Mouse (Mus musculus): ENCODE measurements around the gene Gpank1.

Gpank1 gene

GRCm38 (mm10) chr17:35131500-35132173, 10.4 kb downstream of the Gpank1 start, which contains the start of gene Apom:
TSS of gene Apom (minus strand) at chr17:35132050.
- DNase-seq (ENCODE audit: low spot score in 2 of 2) = no peak

- no peak for DNase-seq (ENCODE audit: low spot score in 2 of 2)
Observed at GRCm38 (mm10) chr17:35132174-35132560, 10.9 kb downstream of the Gpank1 start.

GRCm38 (mm10) chr17:35133517-35133916, 12.3 kb downstream of the Gpank1 start:
- no peak for DNase-seq (ENCODE audit: low spot score in 2 of 2)

- DNase-seq (ENCODE audit: low spot score in 2 of 2) = peak; percentile 91 to 95
Observed at GRCm38 (mm10) chr17:35134801-35135590, 13.7 kb downstream of the Gpank1 start, which contains the start of gene Bag6. TSS of gene Bag6 (plus strand) at chr17:35135178.

- DNase-seq (ENCODE audit: low spot score in 2 of 2) = no peak
Observed at GRCm38 (mm10) chr17:35135591-35136320, 14.5 kb downstream of the Gpank1 start.

- no peak for DNase-seq (ENCODE audit: low spot score in 2 of 2)
Observed at GRCm38 (mm10) chr17:35139269-35139668, 18.0 kb downstream of the Gpank1 start.

GRCm38 (mm10) chr17:35140490-35140996, 19.3 kb downstream of the Gpank1 start:
- no peak for DNase-seq (ENCODE audit: low spot score in 2 of 2)

GRCm38 (mm10) chr17:35141971-35142370, 20.7 kb downstream of the Gpank1 start:
- no peak for DNase-seq (ENCODE audit: low spot score in 2 of 2)

GRCm38 (mm10) chr17:35146139-35146538, 24.9 kb downstream of the Gpank1 start:
- no peak for DNase-seq (ENCODE audit: low spot score in 2 of 2)

- DNase-seq (ENCODE audit: low spot score in 2 of 2) = no peak
Observed at GRCm38 (mm10) chr17:35147348-35147747, 26.1 kb downstream of the Gpank1 start.

GRCm38 (mm10) chr17:35147922-35148639, 26.8 kb downstream of the Gpank1 start:
- no peak for DNase-seq (ENCODE audit: low spot score in 2 of 2)

- no peak for DNase-seq (ENCODE audit: low spot score in 2 of 2)
Observed at GRCm38 (mm10) chr17:35152121-35152520, 30.9 kb downstream of the Gpank1 start.

GRCm38 (mm10) chr17:35153077-35153476, 31.8 kb downstream of the Gpank1 start:
- no peak for DNase-seq (ENCODE audit: low spot score in 2 of 2)

GRCm38 (mm10) chr17:35153931-35154330, 32.7 kb downstream of the Gpank1 start:
- DNase-seq (ENCODE audit: low spot score in 2 of 2) = no peak

- DNase-seq (ENCODE audit: low spot score in 2 of 2) = no peak
Observed at GRCm38 (mm10) chr17:35154616-35155015, 33.4 kb downstream of the Gpank1 start.

GRCm38 (mm10) chr17:35155451-35155850, 34.2 kb downstream of the Gpank1 start:
- no peak for DNase-seq (ENCODE audit: low spot score in 2 of 2)

GRCm38 (mm10) chr17:35156461-35157200, 35.4 kb downstream of the Gpank1 start:
- DNase-seq (ENCODE audit: low spot score in 2 of 2) = no peak

- DNase-seq (ENCODE audit: low spot score in 2 of 2) = no peak
Observed at GRCm38 (mm10) chr17:35157254-35157653, 36.0 kb downstream of the Gpank1 start.

- DNase-seq (ENCODE audit: low spot score in 2 of 2) = no peak
Observed at GRCm38 (mm10) chr17:35157661-35158175, 36.5 kb downstream of the Gpank1 start.

GRCm38 (mm10) chr17:35158850-35159593, 37.8 kb downstream of the Gpank1 start:
- DNase-seq (ENCODE audit: low spot score in 2 of 2) = no peak

Measured in right cerebral cortex, adult 2 months (tissue).